Mouse (Mus musculus) T-helper 17 cell (primary cell): ENCODE measurements around the gene Adamtsl2.

Experiments
- in situ Hi-C, 2 experiments: fragments of 300-600 bp; cut with MboI, MseI; formaldehyde crosslinking; loops; 1 replicate in 1 of 2; 2 replicates in 1 of 2; pipeline ENCODE4 v1.15.1; 2025; ENCODE audit warnings: high pct_unique_total_duplicates in 2 of 2

The Adamtsl2 gene

DNA sequence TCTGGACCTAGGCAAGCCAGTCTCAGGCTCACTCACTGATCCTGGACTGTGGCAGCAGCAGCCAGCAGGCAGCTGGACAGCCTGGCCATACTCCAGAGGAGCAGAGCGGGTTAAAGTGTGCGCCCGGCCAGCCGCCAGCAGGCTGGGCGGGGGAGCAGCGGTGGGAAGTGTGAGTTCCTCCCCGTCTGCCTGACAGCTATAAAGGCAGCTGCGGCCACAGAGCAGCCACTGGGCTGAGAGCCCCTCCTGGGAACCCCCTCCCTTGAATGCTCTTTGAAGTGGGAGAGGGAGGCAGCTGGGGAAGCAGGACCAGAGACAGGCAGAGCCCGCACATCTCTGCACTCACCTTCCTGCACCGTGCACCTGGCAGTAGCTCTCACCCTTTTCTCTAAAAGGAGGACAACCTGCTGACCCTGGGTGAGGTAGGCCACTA is at the start of gene Adamtsl2:
Gene Adamtsl2, plus strand, starts transcription at position 228 of the 433 bp plus-strand sequence.
- in situ Hi-C loops, result loop anchor here (5.0 to 10.0 kb wide), 2 partner anchors 158 to 904 kb away; no protein-coding TSS in a partner anchor

DNA sequence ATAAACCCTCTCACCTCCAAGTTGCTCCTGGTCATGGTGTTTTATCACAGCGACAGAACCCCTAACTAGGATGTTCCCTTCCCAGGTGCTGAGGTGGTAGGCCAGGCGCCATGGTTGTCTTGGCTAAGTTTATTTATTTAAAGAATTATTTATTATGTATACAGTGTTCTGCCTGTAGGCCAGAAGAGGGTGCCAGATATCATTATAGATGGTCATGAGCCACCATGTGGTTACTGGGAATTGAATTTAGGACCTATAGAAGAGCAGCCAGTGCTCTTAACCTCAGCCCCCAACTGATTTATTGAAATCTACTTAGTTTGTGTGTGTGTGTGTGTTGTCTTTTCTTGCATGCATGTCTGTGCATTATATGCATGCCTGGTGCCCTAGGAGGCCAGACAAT is 46.8 kb upstream of the Adamtsl2 start:
- in situ Hi-C loops, result no loop called here

GRCm38 (mm10) chr2:27036003-27036402 is 43.2 kb upstream of the Adamtsl2 start:
- in situ Hi-C loops, result loop anchor here in 1 of 2 experiments (5.0 kb wide), 1 partner anchor 394 kb away; no protein-coding TSS in a partner anchor

DNA sequence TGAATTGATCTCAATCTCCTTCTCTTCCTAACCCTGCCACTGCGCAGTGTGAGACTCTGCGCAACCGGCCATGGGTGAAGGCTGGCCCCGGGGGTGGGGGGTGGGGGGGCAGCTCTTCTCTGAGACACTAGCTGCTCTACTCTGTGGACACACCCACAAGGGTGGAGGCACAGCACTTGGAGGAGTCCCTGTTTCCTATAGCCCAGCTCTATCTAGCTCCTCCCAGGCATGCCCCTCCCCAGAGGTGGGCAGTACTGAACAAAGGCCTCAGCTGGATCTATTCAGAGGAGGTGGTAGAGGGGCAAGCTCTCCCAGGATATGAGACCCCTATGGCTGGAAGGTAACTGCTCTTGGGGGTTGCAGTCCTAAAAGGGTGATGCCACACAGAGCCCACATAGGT is 42.2 kb upstream of the Adamtsl2 start:
- in situ Hi-C loops, result loop anchor here in 1 of 2 experiments (5.0 kb wide), 1 partner anchor 395 kb away; no protein-coding TSS in a partner anchor

- in situ Hi-C loops, result loop anchor here in 1 of 2 experiments (5.0 kb wide), 1 partner anchor 396 kb away; no protein-coding TSS in a partner anchor
Measured at GRCm38 (mm10) chr2:27038596-27038995, 40.6 kb upstream of the Adamtsl2 start.

DNA sequence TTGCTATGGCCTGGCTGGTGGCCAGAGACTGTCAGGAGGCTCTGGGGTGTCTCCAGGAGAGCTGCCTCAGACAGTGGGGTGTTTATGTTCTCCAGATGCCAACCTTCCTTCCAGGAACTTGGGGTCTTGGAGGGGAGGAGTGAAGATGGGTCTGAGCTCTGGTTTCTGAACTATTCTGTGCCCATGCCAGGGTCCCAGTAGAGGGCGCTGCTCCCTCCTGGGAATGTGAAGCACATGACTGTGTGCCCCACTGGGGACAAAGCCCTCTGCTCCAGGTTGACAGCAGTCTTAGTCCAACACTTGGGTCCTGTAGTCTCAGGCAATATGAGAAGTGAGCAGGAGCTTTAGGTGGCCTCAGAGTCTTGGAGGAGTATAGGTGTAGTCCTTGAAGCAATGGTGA is 39.9 kb upstream of the Adamtsl2 start:
- in situ Hi-C loops, result loop anchor here in 1 of 2 experiments (5.0 kb wide), 1 partner anchor 397 kb away; no protein-coding TSS in a partner anchor

DNA sequence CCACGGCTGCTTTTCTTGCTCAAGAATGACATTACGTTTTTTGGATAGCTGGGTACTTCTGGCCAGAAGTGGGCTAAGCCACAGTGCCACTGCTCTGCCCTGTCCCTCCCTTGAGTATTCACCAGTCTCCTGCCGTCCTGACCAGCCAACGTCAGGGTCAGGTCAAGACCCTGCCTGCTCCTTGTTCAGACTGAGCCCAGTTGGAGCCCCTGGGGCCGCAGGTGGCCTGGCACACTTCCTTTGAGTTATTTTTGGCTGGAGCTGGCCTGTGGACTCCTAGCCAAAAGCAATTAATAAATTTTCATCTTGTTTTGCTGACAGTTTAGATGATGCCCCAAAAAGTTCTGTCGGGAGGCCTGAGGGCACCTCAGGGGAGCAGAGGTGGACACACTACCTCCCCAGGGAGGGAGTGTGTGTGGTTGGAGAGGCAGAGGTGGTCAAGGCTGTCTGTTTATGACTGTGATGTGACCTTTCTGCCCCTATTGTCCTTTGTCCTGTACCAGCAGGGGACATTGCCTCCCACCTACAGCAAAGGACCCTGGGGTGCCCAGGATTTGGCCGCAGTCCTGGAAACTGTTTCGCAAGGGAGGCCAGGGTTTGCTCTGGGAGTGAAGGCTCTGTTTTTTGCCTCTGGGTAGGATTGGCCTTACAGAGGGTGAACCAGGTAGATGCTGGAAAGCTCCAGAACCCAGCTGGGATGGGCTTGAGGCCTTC is 36.9 kb upstream of the Adamtsl2 start:
- in situ Hi-C loops, result loop anchor here (5.0 kb wide), 1 partner anchor 195 kb away; no protein-coding TSS in a partner anchor

GRCm38 (mm10) chr2:27043461-27043860 is 35.7 kb upstream of the Adamtsl2 start:
- in situ Hi-C loops, result loop anchor here (5.0 kb wide), 1 partner anchor 194 kb away; no protein-coding TSS in a partner anchor

GRCm38 (mm10) chr2:27044166-27044565 is 35.0 kb upstream of the Adamtsl2 start:
- in situ Hi-C loops, result loop anchor here (5.0 kb wide), 1 partner anchor 193 kb away; no protein-coding TSS in a partner anchor

DNA sequence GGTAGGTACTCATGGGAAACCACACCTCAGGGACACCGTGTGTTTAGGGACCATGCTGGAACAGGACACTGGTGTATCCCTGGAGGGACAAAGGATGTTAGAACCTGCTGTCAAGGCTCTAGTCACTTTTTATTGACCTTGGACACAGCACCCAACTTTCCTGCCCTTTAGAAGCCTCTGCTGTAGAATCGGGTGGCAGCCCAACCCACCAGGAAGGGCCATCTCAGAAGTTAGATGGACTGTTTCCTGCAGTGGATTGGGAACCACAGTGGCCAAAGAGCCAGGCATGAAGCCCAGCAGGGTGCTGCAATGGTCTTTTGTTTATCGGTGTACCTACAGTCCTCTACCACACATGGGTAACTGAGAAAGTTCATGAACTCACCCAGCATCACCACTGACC is 34.5 kb upstream of the Adamtsl2 start:
- in situ Hi-C loops, result loop anchor here (5.0 kb wide), 1 partner anchor 193 kb away; no protein-coding TSS in a partner anchor

- in situ Hi-C loops, result no loop called here
Measured at GRCm38 (mm10) chr2:27045979-27046770, 33.0 kb upstream of the Adamtsl2 start.

DNA sequence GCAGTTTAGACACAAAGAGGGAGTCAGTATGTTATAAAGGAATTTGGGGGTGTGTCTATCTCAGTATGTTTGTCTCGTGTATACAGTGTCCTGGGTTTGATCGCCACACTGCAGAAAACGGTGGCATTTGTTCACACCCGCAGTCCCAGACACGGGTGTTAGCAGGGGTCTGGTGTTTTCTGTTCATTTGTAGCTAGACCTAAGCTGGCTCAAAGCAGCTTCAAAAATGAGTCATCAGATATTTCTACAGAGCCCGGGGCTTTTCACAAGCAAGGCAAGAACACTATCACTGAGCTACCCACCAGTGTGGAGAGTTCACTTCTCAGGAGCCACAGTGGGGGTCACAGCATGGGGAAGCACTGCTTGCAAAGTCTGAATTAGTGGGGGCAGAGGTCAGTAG is 29.8 kb upstream of the Adamtsl2 start:
- in situ Hi-C loops, result no loop called here

DNA sequence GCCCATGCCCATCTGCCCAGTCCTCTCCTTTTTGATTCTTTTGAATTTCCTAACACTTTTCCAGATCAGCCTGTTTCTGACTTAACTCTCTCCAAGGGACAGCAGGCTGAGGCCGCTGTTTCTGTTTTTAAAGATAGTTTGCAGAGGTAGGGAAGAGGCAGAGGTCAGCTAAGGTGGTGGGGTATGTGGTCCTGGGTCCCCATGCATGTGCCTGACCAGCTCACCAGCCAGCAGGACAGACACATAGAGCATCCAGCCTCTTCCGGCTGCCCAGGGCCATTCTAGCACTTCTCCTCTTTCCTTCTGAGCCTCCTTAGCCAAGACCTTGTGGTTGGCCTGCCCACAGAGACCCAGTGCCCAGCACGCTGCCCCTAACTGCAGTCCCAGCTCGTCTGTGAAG is 20.9 kb upstream of the Adamtsl2 start:
- in situ Hi-C loops, result no loop called here

DNA sequence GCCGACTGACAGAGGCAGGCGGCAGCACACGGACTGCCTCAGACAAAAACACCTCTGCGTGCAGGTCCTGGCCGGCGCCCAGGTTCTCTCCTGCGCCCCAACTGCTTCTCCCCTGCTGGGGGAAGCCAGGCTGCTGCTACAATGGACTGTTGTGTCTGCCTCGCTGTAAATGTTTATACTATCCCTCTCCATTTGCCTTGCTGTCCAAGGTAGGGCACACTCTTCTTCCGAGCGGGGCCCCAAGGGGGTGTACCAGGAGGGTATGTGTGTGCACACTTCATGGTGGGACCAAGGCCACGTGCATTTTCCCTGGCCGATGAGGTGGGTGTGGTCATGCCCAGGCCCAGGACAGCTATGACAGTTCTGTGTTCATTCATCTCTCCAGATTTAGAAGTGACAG is 20.4 kb upstream of the Adamtsl2 start:
- in situ Hi-C loops, result no loop called here

DNA sequence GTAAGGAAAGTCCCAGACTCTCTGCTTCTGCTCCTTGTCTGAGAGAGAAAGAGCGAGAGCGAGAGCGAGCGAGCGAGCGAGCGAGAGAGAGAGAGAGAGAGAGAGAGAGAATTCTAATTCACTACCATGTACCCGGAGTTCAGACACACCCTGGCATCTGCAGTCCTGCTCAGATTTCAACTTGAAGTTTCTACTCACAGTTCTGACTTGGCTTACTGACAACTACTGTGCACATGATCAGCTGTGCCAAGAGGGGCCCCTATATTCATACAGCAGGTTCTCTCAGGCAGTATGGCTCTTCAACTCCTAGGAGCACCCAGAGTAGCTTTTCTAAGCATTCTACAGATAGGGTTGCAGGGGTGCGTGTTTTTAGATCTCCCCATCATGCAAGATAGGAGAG is 20.0 kb upstream of the Adamtsl2 start:
- in situ Hi-C loops, result no loop called here

DNA sequence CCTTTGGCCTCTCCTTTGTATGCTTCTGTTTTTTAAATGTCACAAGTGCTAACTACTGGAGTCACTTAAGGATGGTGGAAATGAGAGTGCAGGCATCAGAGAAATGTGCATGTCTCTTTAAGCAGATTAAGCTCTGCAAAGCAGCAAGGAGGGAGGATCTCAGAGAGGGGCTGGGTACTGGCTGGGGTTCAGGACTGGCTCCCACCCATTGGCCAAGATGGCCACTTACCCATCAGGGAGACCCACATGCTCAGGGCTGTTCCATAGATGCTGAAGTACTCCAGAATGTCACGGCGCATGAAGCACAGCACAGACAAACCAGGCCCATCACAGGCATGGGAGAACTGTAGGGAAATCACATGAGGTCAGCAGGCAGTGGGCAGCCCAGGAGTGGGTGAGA is 12.1 kb upstream of the Adamtsl2 start:
- in situ Hi-C loops, result no loop called here

DNA sequence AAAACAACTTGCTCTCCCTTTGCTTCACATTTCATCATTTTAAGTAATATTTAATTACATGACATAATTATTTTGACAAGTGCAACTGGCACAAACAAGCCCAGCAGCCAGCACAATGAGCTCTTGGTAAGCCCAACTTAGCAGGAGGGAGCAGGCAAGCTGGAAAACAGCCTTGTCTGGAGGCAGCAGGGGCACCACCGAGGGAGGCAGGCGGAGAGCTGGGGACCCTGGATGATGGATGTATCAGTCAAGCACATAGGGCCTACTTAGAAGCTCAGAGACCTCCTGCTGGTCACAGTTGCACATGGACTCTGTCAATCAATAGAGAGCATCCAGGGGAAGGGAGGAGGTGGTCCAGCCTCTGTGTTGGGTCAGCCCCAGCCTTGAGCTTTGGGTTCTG is 11.2 kb upstream of the Adamtsl2 start:
- in situ Hi-C loops, result no loop called here

- in situ Hi-C loops, result loop anchor here in 1 of 2 experiments (10.0 kb wide), 1 partner anchor 895 kb away; no protein-coding TSS in a partner anchor
Measured at GRCm38 (mm10) chr2:27069646-27070045, 9.5 kb upstream of the Adamtsl2 start.

GRCm38 (mm10) chr2:27070247-27070813 is 8.8 kb upstream of the Adamtsl2 start:
- in situ Hi-C loops, result loop anchor here in 1 of 2 experiments (10.0 kb wide), 1 partner anchor 896 kb away; no protein-coding TSS in a partner anchor

DNA sequence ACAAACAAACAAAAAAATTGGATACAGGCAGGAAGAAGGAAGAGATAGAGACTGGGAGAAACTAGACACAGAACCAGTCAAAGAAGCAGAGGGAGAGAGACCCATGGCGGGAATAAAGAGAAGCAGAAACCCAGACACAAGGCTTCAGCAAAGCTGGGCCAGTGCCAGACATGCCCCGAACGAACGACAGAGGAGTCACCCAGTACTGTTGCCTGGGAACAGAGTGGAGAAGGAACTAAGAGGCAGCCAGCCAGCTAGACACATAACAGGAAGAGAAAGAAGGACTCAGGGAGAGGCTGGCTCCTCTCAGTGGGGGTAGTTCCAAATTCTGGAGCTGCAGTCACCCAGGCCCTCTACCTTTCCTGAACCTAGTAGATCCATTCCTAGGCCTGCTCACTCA is 8.0 kb upstream of the Adamtsl2 start:
- in situ Hi-C loops, result loop anchor here in 1 of 2 experiments (10.0 kb wide), 1 partner anchor 896 kb away; no protein-coding TSS in a partner anchor

DNA sequence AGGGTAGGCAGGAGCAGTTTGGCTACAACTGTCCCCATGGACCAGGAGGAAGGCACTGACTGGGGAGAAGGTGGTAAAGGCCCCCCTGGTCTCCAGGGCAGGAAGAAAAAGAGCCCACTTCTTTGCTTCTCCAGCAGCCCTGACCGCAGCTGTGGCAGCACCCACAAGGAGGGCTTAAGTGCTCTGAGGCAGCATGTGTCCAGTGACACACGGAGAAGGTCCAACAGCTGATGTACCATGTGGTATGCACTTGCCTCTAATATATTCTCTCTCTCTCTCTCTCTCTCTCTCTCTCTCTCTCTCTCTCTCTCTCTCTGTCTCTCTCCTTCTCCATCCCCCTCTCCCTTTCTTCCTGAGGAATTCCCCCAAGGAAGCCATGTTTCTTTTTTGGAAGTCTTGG is 7.2 kb upstream of the Adamtsl2 start, which contains the start of gene Mymk:
Gene Mymk, minus strand, starts transcription at position 202 of the 400 bp plus-strand sequence.
- in situ Hi-C loops, result loop anchor here in 1 of 2 experiments (10.0 kb wide), 1 partner anchor 897 kb away; no protein-coding TSS in a partner anchor
